Mouse (Mus musculus) erythroblast, embryonic 14.5 days (primary cell): ENCODE results near the gene Ppp1r12b.

Experiments
- GATA1 ChIP-seq: IDR thresholded peaks from 2 replicates; pipeline ENCODE4 v1.6.1; 2012; ENCODE audit warnings: low read length, inconsistent platforms, mixed read lengths
- TAL1 ChIP-seq: IDR thresholded peaks from 3 replicates; pipeline ENCODE4 v1.6.1; 2012; ENCODE audit warnings: low read length, inconsistent platforms, mixed read lengths

DNA sequence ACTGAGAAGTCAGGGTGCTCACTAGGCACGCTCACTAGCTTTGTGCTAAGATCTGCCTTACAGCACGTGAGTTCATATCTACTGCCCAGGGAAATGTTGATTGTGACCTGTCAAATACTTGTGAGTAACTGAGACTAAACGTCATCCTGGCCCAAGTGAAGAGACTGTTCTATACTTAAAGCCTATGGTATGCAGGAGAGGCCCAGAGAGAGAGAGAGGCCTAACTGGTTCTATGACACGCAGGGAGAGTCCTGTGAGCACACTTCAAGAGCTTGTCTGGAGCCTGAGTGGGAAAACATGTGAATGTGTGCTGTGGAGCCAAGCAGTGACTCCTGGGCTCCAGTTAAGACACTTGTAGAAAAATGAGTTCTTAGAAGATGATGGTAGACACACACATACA lies 171.8 kb downstream of the Ppp1r12b start:
- TF ChIP-seq GATA1 (no peak), TAL1 (no peak)
